Mouse (Mus musculus): ENCODE data around the gene Arl15.

Gene Arl15

DNA sequence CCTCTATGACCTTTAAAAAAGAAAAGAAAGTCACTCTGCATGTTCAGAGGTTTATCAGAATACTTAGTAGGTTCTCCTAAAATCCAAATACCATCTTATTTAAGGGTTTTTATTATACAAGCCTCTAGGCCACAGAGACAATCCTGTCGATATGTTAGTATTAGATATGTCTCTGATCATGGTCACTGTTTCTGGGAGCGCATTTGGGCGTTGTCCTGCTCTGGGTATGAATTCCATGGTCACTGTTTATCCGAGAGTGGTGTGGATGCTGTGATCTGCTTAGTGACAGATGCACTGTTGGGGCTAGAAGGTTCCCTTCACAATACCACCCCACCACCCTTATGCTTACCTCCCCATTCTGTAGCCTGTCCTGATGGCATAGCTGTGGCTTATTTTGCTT is 320.8 kb downstream of the Arl15 start:
- no peak for DNase-seq

GRCm38 (mm10) chr13:114118104-114118830 is 324.0 kb downstream of the Arl15 start:
- no peak for DNase-seq

- no peak for DNase-seq
These were observed 325.5 kb downstream of the Arl15 start for GRCm38 (mm10) chr13:114119816-114120215.

- no peak for DNase-seq
These were observed 327.3 kb downstream of the Arl15 start for GRCm38 (mm10) chr13:114121591-114121990.

- DNase-seq: no peak
These were observed 329.1 kb downstream of the Arl15 start for GRCm38 (mm10) chr13:114123391-114123790.

GRCm38 (mm10) chr13:114124385-114124784 is 330.1 kb downstream of the Arl15 start:
- no peak for DNase-seq

- no peak for DNase-seq
These were observed 330.7 kb downstream of the Arl15 start for GRCm38 (mm10) chr13:114124991-114125390.

- DNase-seq: no peak
These were observed 334.1 kb downstream of the Arl15 start for GRCm38 (mm10) chr13:114128366-114128765.

DNA sequence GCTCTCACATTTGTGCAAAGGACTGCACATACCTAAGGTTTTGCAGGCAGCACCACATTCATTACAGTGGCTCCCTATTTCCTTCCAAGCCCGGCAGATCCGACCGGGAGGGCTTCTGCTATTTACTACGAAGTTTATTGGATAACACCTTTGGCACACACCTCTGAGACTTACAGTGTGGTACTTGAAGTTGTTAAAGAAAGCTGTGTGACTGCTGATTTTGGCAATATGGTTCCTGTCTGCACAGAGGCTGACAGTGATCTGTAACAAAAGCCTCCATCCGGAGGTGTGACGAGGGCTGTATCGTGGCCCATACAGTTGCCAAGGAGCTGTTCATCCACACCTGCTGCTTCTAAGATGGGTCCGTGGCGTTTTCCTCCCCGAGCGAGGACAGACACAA is 335.7 kb downstream of the Arl15 start:
- no peak for DNase-seq

DNA sequence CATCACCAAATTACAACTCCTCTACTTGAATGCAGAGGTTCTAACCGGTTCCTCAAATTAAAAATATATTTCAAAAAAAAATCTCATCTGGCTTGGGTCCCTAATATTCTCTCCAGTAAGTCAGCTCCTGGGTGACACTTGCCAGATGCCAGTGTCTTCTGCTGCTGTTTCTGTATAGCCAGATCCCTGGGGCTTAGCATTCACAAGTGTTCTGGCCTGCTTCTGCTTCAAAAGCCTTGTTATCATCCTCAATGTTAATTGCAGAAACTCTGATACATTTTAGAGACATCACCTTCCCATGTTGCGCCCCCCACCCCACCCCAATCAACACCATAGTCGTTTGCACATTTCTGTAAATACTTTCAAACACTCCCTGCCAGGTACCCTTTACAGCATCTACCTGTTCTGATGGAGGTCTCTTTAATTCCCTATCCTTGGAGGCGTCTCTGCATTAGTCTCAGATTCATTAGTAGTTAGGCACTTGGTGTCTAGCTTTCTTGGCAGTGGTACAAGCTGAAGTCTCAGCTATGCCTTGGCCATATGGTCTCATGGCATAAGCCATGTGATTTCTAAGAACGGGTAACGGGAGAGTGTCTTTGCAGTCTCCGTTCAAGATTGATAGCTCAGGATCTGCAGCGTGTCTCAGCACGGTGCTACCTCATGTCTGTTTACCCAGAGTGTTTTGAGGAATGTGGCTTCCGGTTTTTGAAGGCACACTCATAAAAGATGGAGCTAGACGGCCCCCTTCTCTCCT is 336.4 kb downstream of the Arl15 start:
- no peak for DNase-seq

GRCm38 (mm10) chr13:114138921-114139320 is 344.6 kb downstream of the Arl15 start:
- DNase-seq: no peak

DNA sequence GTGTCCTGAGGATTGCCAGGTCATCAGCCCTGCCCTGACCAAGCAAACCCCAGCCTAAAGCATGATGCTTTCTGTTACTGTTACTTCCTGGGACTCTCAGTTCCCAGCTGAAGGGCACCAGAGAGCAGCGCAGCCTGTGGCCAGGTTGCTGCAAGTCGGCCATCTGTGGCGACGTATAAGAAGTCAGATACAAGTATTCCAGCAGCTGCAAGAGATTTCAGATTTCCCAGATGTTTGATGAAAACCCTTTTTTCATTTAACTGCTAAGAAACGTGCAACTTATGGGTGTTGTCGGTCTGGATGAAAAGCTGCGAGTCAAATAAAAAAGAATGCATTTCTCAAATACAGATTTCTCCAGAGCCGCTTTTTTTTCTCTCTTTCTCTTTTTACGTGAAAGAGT is 345.3 kb downstream of the Arl15 start:
- DNase-seq: no peak

DNA sequence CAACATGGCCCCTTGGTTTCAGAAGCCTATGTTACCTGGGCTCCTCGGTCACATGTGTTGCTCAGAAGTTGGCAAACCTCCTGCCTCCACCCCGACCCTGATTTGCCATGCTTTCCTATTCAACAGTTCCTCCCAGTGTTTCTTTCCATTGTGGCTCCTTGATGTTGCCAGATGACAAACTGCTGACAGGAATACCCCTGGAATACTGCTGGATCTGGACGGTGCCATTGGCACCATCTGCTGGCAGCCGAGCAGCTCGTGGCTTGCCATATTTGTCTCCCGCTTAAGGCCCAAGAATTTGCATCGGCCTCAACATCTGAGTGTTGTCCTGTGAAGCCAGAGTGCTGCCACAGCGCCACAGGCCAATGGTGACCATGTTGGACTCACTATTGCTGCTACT is 348.5 kb downstream of the Arl15 start:
- DNase-seq: no peak

GRCm38 (mm10) chr13:114143247-114143646 is 348.9 kb downstream of the Arl15 start:
- no peak for DNase-seq

- DNase-seq: no peak
These were observed 350.0 kb downstream of the Arl15 start for GRCm38 (mm10) chr13:114144052-114145046.

- DNase-seq: no peak
These were observed 350.9 kb downstream of the Arl15 start for GRCm38 (mm10) chr13:114145249-114145648.

DNA sequence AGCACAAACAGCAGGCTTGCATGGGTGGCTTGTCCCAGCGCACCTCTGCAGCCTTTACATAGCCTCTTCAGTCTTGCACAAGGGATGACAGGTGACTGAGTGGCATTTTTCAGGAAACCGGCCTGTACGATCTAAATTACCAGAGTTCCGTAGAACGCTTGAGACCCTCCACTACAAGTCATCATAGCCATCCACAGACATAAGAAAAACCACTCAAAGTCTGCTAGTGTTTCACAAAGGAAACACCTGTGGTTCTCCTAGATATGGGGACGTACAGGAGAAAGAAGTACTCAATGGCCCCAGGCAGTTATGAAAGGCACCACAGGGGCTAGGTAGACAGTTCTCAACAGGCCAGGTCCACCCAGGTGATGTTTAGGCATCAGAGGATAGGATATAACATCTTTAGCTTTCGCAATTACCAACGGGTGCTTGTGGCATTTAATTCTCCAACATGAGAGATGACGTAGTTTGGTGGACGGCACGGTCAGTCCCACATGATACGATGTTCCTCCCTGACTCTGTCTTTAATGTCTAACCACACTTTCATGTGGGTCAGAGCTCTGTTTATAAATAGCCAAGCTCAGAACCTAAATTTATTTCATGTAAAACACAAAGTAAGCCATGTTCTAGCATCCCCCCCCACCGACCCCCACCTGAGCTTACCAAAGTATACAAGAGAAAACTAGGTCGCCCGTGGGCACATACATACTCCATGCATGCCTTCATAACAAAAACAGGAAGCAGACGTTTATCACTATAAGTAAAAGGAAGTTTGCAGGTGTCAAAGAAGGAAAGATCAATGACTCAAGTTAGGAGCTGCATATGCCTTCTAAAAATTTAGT is 356.8 kb downstream of the Arl15 start:
- no peak for DNase-seq

DNA sequence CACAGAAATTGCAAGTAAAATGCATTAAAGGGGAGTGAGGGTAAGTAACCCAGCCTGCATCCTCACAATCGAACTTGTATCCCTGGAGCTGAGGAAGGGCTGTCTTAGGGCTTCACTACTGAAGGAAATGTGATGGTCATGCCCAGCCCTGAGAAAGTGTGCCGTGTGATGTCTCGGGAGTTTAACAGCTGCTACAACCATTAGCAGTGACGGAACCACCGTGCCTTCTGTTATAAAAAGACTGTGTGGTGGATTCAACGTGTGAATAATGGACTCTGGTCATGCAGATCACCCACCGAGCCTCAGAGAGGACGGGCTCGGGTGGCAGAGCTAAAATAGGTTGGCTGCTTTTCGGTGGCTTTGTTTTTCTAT is 357.4 kb downstream of the Arl15 start:
- no peak for DNase-seq

- DNase-seq: no peak
These were observed 362.4 kb downstream of the Arl15 start for GRCm38 (mm10) chr13:114156689-114157088.

GRCm38 (mm10) chr13:114158111-114158730 is 363.9 kb downstream of the Arl15 start:
- DNase-seq: no peak

- DNase-seq: no peak
These were observed 365.5 kb downstream of the Arl15 start for GRCm38 (mm10) chr13:114159634-114160391.
